Mouse (Mus musculus) spleen, postnatal 4 days (tissue): Measurements from ENCODE around the gene Olfr868.

Experiments
- DNase-seq, 2 experiments: peaks; one replicate each; pipeline ENCODE4 v3.0.0; 2022; ENCODE audit warnings: low spot score in 2 of 2

The Olfr868 gene

DNA sequence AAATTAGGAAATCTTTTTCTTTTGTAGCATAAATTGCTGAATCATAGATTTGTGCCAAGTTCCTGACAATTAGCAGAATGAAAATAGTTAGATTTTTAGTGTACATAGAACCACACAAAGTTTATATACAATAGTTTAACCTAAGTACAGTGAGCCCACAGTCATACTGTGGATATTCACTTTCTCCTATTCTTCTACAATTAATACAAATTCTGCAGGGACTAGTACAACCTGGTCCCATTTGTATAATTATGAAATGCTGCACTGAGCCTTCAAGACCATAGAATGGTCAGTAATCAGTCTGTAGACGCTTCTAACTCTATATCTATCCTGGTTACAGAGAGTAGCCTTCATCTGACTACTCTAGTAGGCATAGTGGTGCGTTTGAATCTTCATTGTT is at the start of gene Olfr868:
Gene Olfr868 (plus strand): TSS at position 301 of the 400 bp plus-strand sequence.
- no peak for DNase-seq

DNA sequence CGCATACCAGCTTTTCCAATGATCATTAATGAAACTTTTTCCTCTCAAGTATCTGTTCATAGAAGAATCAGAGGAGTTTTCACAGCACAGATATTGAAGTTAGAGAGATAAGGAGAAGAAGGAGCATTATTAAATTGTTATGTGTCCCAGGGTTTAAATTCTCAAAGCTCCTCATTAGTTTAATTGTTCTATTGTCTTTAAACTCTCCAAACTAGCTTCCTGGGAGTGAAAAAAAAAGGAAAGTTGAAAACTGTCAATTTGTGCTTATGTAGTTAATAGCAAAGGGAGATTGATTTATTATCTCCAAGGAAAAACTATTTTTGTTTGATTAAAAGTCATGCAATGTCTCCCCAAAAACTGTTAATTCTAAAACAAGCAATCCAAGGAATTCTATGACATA is 41.0 kb upstream of the Olfr868 start, which contains the start of gene Olfr867:
Gene Olfr867 (minus strand): TSS at position 101 of the 400 bp plus-strand sequence.
- no peak for DNase-seq

GRCm38 (mm10) chr9:20070236-20070635 is 28.2 kb upstream of the Olfr868 start:
- no peak for DNase-seq

DNA sequence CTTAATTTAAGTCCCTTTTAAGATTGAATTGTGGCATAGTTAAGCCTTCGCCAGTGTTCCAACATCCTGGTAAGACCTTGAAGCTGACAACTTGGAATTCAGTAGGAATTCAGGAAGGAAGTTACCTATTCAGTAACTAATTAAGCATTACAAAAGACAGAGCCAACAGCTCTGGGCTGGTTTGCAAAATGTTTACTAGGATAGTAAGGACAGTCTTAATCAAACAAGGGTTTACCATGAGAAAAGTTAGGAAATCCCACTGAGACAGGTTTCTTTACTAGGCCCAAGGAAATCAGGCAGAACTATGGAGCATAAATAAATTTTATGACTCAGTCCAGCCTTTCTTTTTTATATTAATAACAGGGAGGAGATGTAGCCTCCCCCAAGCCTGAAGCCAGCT is 27.1 kb upstream of the Olfr868 start:
- no peak for DNase-seq

DNA sequence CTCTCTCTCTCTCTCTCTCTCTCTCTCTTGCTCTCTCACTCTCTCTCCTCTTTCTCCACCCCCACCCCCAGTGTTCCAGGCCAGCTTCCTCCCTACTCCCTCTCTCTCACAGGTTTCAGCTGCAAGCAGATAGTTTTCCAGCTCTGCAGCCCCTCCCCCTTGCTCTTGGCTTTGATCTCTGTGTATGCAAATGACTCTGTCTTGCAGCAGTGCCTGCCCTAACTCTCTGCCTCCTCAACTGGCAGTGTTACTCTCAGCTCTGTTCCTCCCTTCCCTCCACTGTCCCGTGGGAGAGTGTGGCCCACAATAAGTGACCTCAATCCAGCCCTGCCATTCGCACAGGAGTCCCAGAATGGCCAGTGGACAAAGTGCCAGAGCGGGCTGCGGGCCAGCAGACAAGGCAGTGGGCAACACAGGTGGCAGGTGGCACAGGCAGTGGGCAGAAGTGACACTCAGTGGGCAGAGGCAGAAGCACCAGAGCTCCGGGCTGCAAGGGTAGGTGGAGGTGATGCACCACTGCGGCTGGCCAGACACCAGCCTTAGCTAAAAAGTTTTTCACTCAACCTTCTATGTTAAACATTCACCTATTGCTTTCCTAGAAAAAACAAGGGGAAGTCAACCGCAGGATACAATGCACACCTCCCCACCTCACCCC is 24.8 kb upstream of the Olfr868 start:
- no peak for DNase-seq

DNA sequence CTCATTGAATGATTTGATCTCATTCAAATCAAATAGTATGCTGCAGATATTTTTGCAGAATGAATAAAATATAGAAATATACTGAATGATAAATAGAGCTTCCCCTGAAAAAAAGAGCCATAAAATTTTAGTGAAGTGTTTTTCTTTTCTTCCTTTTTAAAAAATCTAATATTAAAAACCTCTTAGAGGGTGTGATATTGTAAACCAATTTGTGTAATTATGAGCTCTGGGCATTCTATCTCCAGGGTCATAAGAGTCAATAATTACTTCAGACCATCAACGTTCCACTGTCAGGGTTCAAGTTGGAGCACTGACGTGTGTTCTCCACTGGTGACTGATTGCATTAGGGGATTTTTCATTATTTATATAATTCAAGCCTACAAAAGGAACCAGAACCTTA is 30.3 kb downstream of the Olfr868 start, which contains the start of gene Olfr869:
Gene Olfr869 (plus strand): TSS at position 301 of the 400 bp plus-strand sequence.
- no peak for DNase-seq

DNA sequence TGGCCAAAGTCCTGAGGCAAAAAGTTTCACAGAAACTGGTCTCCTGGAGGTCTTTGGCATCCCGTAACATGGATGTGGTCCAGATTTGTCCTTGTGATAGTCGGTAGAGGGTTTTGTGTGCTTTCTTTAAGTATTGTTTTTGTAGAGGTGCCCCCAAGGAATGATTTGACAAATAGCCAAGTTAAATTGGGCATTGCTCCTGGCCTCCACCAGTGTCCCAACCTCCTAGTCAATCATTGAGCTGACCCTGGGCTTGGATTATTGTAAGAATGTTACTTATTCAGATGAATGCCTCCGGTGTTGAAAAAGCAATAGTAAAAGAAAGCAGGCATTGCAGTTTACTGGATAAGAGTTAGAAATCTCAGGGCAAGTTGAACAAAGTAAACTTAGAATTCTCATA is 51.3 kb downstream of the Olfr868 start:
- DNase-seq: no peak
